Mouse (Mus musculus) hindbrain, postnatal 0 days (tissue): ENCODE measurements at regions not wholly inside any gene's neighbourhood (a gene's known extent, or its start where the extent isn't known, plus 50 kb on each side); places are given as distances from the start of the nearest gene placed in this dataset.

Experiments
- ATAC-seq: fragments of 200-750 bp; cut with Nextera tagmentation; 2 replicates; pipeline ENCODE4 v1.8.0; 2017; ENCODE audit warnings: mild to moderate bottlenecking, moderate TSS enrichment, moderate library complexity
- DNase-seq: peaks from one replicate; pipeline ENCODE4 v3.0.0-alpha.2; 2015; ENCODE audit warnings: low spot score
- H3K27ac ChIP-seq: fragments of 300-500 bp; sonication (generic); 2 replicates; pipeline ENCODE4 v1.5.1; 2014; ENCODE audit warnings: mild to moderate bottlenecking
- H3K27me3 ChIP-seq: fragments of 300-500 bp; sonication (generic); 2 replicates; pipeline ENCODE4 v1.6.1; 2014; ENCODE audit warnings: low read length, mixed read lengths; ENCODE audit not compliant: insufficient read depth
- H3K36me3 ChIP-seq: fragments of 300-500 bp; sonication (generic); 2 replicates; pipeline ENCODE4 v1.6.1; 2014; ENCODE audit warnings: low read length, mixed read lengths; ENCODE audit not compliant: insufficient read depth
- H3K4me1 ChIP-seq: fragments of 300-500 bp; sonication (generic); 2 replicates; pipeline ENCODE4 v1.6.1; 2014; ENCODE audit warnings: antibody characterized with exemption, low read length, mixed read lengths; ENCODE audit not compliant: insufficient read depth
- H3K4me2 ChIP-seq: fragments of 300-500 bp; sonication (generic); 2 replicates; pipeline ENCODE4 v1.6.1; 2014; ENCODE audit warnings: low read depth, mild to moderate bottlenecking, low read length, moderate library complexity, mixed read lengths
- H3K4me3 ChIP-seq: fragments of 300-500 bp; sonication (generic); 2 replicates; pipeline ENCODE4 v1.5.1; 2014; ENCODE audit warnings: low read length
- H3K9ac ChIP-seq: fragments of 300-500 bp; sonication (generic); replicated peaks from 2 replicates; pipeline ENCODE4 v1.6.1; 2014; ENCODE audit warnings: mild to moderate bottlenecking, low read length, moderate library complexity, mixed read lengths
- H3K9me3 ChIP-seq: fragments of 300-500 bp; sonication (generic); 2 replicates; pipeline ENCODE4 v1.6.1; 2016; ENCODE audit warnings: low read length, mixed read lengths
- CTCF ChIP-seq: IDR thresholded peaks from 2 replicates; pipeline ENCODE4 v1.5.1; 2016; ENCODE audit warnings: antibody characterized with exemption, control low read depth, low read depth
- WGBS: fragments of 180-500 bp; shearing (Covaris S2); extraction: QIAGEN DNeasy Blood & Tissue Kit; methylation state at CpG from one replicate; pipeline ENCODE4 v1.1.7; 2014; 5-methylcytosine and 5-hydroxymethylcytosine counted together

DNA sequence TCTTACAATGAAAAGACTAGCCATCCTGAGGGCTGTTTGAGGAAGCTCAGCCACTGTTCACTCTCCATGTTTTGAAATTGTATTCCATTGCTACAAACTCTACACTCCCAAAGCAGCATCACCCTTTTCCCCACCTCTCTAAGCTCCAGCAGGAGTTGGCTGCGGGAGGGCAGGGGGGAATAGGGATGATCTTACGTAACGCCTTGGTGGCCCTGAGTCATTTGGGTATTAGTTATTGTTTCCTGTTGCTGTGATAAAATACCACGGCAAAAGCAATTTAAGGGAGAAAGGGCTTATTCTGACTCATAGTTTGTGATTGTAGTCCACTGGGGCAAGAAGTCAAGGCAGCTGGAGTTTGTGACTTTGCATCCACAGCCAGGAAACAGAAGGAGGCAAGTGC lies 445.5 kb downstream of the 1810013L24Rik start:
- ATAC-seq, result no peak
- no peaks in the 10 kb centered on the region for H3K9me3 ChIP-seq
- WGBS, result 79% methylated on average over 4 of the region's 4 CpGs

DNA sequence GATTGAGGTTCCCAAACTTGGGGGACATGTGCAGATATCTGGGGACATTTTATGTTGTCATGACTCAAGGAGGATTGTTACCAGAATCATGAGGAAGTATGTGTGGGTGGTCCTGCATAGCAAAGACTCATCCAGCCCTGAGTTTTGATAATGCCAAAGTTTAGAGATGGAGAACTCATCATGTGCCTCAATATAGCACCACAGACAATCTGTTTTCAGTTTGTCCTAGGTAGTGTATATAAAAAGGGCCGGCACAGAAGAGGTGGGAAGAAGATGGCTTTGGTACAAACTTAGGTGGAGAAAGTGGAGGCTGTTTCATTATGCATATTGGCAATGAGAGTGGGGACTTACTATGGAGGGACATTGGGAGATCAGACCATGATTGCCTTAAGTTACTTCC lies 447.2 kb downstream of the 1810013L24Rik start:
- ATAC-seq, result no peak
- WGBS, result 88% methylated on average over 1 of the region's 1 CpGs
- Histone ChIP-seq H3K27me3 (no peaks in the 10 kb centered on the region), H3K36me3 (no peaks in the 10 kb centered on the region), H3K9ac (no peak overlapping the region), H3K4me1 (peaks cover 15% of the 10 kb centered on the region), H3K4me2 (no peak overlapping the region), H3K27ac (no peak overlapping the region), H3K4me3 (no peak overlapping the region), H3K9me3 (no peaks in the 10 kb centered on the region)
- DNase-seq, result no peak
- TF ChIP-seq CTCF, result no peak

More for the DNA sequence above, 445.5 kb downstream of the 1810013L24Rik start:
- Histone ChIP-seq H3K4me1 (peaks cover 4% of the 10 kb centered on the region), H3K4me2 (no peak overlapping the region), H3K4me3 (no peak overlapping the region), H3K27me3 (no peaks in the 10 kb centered on the region), H3K9ac (no peak overlapping the region), H3K27ac (no peak overlapping the region), H3K36me3 (no peaks in the 10 kb centered on the region)
- no peak for TF ChIP-seq CTCF
- no peak for DNase-seq

DNA sequence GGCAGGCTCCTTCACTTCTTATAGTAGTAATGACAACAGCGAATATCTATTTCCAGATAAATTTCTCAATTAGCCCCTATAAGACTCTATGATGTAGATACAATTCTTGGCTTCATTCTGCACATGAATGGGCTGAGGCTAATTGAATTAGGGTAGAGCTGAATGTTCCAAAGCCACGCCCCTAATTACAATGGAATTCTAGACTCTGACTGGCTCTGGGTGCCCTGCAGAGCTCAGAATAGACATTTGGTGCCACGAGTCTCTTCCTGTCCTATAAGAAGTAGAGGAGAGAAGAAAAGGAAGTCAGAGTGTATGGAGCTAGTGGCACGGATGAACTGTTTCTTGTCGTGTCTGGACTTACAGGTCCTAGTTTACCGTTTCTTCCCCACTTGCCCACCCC lies 449.8 kb downstream of the 1810013L24Rik start:
- H3K27ac ChIP-seq, result no peak overlapping the region
- no peaks in the 10 kb centered on the region for H3K27me3 ChIP-seq
- H3K4me3 ChIP-seq, result no peak overlapping the region
- DNase-seq (no peak), ATAC-seq (no peak)
- 51% methylated on average over 6 of the region's 6 CpGs for WGBS
- peaks cover 15% of the 10 kb centered on the region for H3K4me1 ChIP-seq
- H3K9ac ChIP-seq, result no peak overlapping the region
- no peaks in the 10 kb centered on the region for H3K9me3 ChIP-seq
- TF ChIP-seq CTCF, result no peak
- H3K36me3 ChIP-seq, result no peaks in the 10 kb centered on the region
- no peak overlapping the region for H3K4me2 ChIP-seq

DNA sequence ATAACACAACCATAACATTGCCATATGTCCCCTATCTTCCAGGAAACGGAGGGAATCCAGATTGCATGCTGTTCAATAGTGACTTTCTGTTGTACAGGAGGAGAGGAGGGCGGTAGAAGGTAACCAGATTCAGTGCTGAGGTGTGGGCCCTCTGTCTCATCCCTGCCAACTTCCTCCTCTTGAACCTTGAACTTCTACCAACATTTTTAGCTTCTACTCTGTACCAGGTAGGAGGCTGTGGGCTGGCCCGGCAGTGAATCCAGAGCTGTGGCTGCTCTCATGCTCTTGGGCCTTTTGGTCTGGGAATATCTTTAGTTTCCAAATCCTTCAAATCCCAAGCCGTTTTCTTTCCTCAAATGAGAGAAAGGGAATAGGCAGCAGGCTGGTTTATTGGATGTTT lies 450.5 kb downstream of the 1810013L24Rik start:
- H3K36me3 ChIP-seq, result no peaks in the 10 kb centered on the region
- no peak overlapping the region for H3K4me3 ChIP-seq
- H3K9me3 ChIP-seq, result no peaks in the 10 kb centered on the region
- ATAC-seq, result 0 out of 2 replicates have a peak, but pooled peaks have one; percentile 20
- no peaks in the 10 kb centered on the region for H3K27me3 ChIP-seq
- H3K9ac ChIP-seq, result no peak overlapping the region
- H3K4me2 ChIP-seq, result no peak overlapping the region
- 43% methylated on average over 4 of the region's 4 CpGs for WGBS
- H3K27ac ChIP-seq, result peak overlapping the region; percentile 51; the same call in 1 of the 2 replicates
- no peak for TF ChIP-seq CTCF
- DNase-seq, result no peak
- H3K4me1 ChIP-seq, result peaks cover 15% of the 10 kb centered on the region

DNA sequence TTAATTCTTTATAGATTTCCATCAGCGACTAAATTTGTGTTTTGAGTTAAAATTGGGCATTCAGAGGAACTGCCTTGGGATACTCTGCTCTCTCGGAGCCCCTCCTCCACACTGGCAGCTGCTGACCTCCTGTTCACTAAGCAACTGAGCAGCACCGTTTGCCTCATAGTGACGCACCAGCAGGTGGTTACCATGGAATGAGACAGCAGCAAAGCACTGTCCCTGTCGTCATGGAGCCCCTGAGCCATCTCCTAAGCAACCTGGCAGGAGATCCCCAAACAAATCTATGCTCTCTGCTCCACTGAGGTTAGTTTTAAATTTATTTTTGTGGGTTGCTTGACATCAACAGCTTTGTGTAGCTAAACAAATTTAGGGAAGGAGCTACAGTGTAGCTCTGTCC lies 451.0 kb downstream of the 1810013L24Rik start:
- Histone ChIP-seq H3K4me3 (no peak overlapping the region), H3K9me3 (no peaks in the 10 kb centered on the region), H3K27me3 (no peaks in the 10 kb centered on the region), H3K4me2 (no peak overlapping the region), H3K4me1 (peaks cover 15% of the 10 kb centered on the region), H3K27ac (no peak overlapping the region), H3K9ac (no peak overlapping the region), H3K36me3 (no peaks in the 10 kb centered on the region)
- TF ChIP-seq CTCF, result no peak
- 2% methylated on average over 5 of the region's 5 CpGs for WGBS
- peak; percentile 85 for DNase-seq
- ATAC-seq, result peak; percentile 97

DNA sequence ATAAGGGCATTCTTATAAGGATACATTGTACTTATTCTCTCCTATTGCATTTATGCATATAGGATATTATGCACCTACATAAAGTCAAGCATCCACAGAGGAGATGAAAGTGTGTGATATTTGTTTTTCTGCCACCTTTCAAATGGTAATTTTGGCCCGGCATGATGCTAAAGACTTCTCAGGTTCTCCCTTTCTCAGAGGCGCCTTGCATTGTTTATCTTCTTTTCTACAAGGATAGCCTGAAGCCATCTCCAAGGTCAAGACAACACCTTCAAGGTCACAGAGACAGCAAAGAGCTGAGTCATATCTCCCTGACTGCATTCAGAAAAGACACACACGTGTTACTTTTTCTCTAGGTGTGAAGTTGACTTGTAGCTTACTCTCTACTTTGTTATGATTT lies 454.5 kb downstream of the 1810013L24Rik start:
- Histone ChIP-seq H3K9me3 (no peaks in the 10 kb centered on the region), H3K27ac (no peak overlapping the region), H3K9ac (no peak overlapping the region), H3K4me1 (peaks cover 15% of the 10 kb centered on the region), H3K36me3 (no peaks in the 10 kb centered on the region), H3K27me3 (no peaks in the 10 kb centered on the region), H3K4me2 (no peak overlapping the region), H3K4me3 (no peak overlapping the region)
- ATAC-seq (no peak), DNase-seq (no peak)
- no peak for TF ChIP-seq CTCF
- WGBS, result 50% methylated on average over 3 of the region's 3 CpGs

DNA sequence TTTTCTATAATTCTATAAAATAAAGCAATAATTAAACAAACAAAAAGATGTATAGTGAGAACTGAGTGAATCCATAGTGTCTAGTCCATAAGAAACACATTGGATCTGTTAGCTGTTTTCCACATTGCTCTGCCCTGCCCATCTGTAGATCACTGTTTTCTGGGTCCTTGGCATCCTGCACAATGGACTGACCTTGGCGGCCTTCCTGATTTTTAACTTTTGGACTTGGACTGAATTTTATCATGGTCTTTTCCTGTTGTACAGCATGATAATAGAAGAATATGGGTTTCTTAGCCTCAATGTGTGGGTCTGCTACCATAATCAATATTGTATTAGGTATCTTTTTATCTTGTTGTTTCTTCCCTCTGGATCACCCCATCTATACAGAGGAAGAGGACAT lies 456.0 kb downstream of the 1810013L24Rik start:
- Histone ChIP-seq H3K9ac (no peak overlapping the region), H3K27ac (no peak overlapping the region), H3K27me3 (no peaks in the 10 kb centered on the region), H3K4me3 (no peak overlapping the region), H3K9me3 (no peaks in the 10 kb centered on the region), H3K36me3 (no peaks in the 10 kb centered on the region), H3K4me1 (peaks cover 6% of the 10 kb centered on the region; the same call in 1 of the 2 replicates), H3K4me2 (no peak overlapping the region)
- TF ChIP-seq CTCF, result no peak
- WGBS, result 97% methylated on average over 1 of the region's 1 CpGs
- DNase-seq (no peak), ATAC-seq (no peak)
